Mouse (Mus musculus) hindbrain, embryonic 10.5 days (tissue): ENCODE results near the gene Sipa1l1. TPM values are rescaled to one million over a fixed set of nuclear protein-coding genes. Genes with fewer than 3 reads are reported as not detected.

ENCODE experiments used
- DNase-seq: peaks from one replicate; pipeline ENCODE4 v3.0.0-alpha.2; 2017; ENCODE audit warnings: low spot score
- H3K27ac ChIP-seq: fragments of 300-500 bp; sonication (generic); 2 replicates; pipeline ENCODE4 v1.5.1; 2016; ENCODE audit warnings: mild to moderate bottlenecking, moderate library complexity
- H3K27me3 ChIP-seq: fragments of 300-500 bp; sonication (generic); 2 replicates; pipeline ENCODE4 v1.6.1; 2016; ENCODE audit warnings: mild to moderate bottlenecking; ENCODE audit not compliant: poor library complexity, insufficient read depth, severe bottlenecking
- H3K36me3 ChIP-seq: fragments of 300-500 bp; sonication (generic); 2 replicates; pipeline ENCODE4 v1.6.1; 2016; ENCODE audit warnings: mild to moderate bottlenecking, moderate library complexity
- H3K4me1 ChIP-seq: fragments of 300-500 bp; sonication (generic); replicated peaks from 2 replicates; pipeline ENCODE4 v1.6.1; 2016; ENCODE audit warnings: mild to moderate bottlenecking
- H3K4me3 ChIP-seq: fragments of 300-500 bp; sonication (generic); 2 replicates; pipeline ENCODE4 v1.5.1; 2016; ENCODE audit warnings: mild to moderate bottlenecking, moderate library complexity
- H3K9me3 ChIP-seq: fragments of 300-500 bp; sonication (generic); 2 replicates; pipeline ENCODE4 v1.6.1; 2016; ENCODE audit warnings: mild to moderate bottlenecking, moderate library complexity
- WGBS: fragments of 180-500 bp; shearing (Covaris S2); methylation state at CpG from one replicate; pipeline ENCODE4 v1.1.7; 2016; 5-methylcytosine and 5-hydroxymethylcytosine counted together
- polyA plus RNA-seq: library from polyadenylated mRNA; unstranded; fragments of >200 nt; fragmentation: Nextera tagmentation; extraction: Ambion mirVana; gene quantifications from 2 replicates; pipeline ENCODE4 v1.2.1, GENCODE M21; 2016

The Sipa1l1 gene
- 26.0 and 30.2 TPM in 2 replicates for polyA plus RNA-seq

GRCm38 (mm10) chr12:82168820-82169533 is at the start of gene Sipa1l1:
Gene Sipa1l1 (plus strand): TSS chr12:82169320.
- WGBS: under 1% methylated on average over 43 of the region's 43 CpGs
- peaks cover 56% of the 10 kb centered on the region for H3K4me1 ChIP-seq

GRCm38 (mm10) chr12:82121947-82122346 is 47.2 kb upstream of the Sipa1l1 start:
- no peak for DNase-seq
- Histone ChIP-seq H3K4me3 (no peak overlapping the region), H3K4me1 (peaks cover 18% of the 10 kb centered on the region), H3K36me3 (no peaks in the 10 kb centered on the region), H3K27ac (no peak overlapping the region), H3K9me3 (no peaks in the 10 kb centered on the region), H3K27me3 (no peaks in the 10 kb centered on the region)
- WGBS: 80% methylated on average over 10 of the region's 10 CpGs

More at GRCm38 (mm10) chr12:82168820-82169533, at the start of gene Sipa1l1:
- no peaks in the 10 kb centered on the region for H3K27me3 ChIP-seq
- peak within 1 kb of the TSS; percentile 96 for H3K4me3 ChIP-seq
- H3K9me3 ChIP-seq: no peaks in the 10 kb centered on the region
- DNase-seq: peak; percentile 98
- no peaks in the 10 kb centered on the region for H3K36me3 ChIP-seq
- H3K27ac ChIP-seq: peak within 1 kb of the TSS; percentile 100

- Histone ChIP-seq H3K9me3 (no peaks in the 10 kb centered on the region), H3K4me3 (no peak overlapping the region), H3K4me1 (peaks cover 18% of the 10 kb centered on the region), H3K27ac (no peak overlapping the region; the same call in 1 of the 2 replicates), H3K27me3 (no peaks in the 10 kb centered on the region), H3K36me3 (no peaks in the 10 kb centered on the region)
- WGBS: 31% methylated on average over 22 of the region's 22 CpGs
- peak; percentile 10 for DNase-seq
Measured at GRCm38 (mm10) chr12:82122450-82123249, 46.5 kb upstream of the Sipa1l1 start.

GRCm38 (mm10) chr12:82126796-82127195 is 42.3 kb upstream of the Sipa1l1 start:
- Histone ChIP-seq H3K27me3 (no peaks in the 10 kb centered on the region), H3K36me3 (no peaks in the 10 kb centered on the region), H3K27ac (no peak overlapping the region), H3K4me1 (peaks cover 13% of the 10 kb centered on the region), H3K9me3 (no peaks in the 10 kb centered on the region), H3K4me3 (no peak overlapping the region)
- 74% methylated on average over 3 of the region's 3 CpGs for WGBS
- no peak for DNase-seq

GRCm38 (mm10) chr12:82139234-82140166 is 29.6 kb upstream of the Sipa1l1 start:
- no peaks in the 10 kb centered on the region for H3K36me3 ChIP-seq
- no peaks in the 10 kb centered on the region for H3K4me1 ChIP-seq
- no peaks in the 10 kb centered on the region for H3K9me3 ChIP-seq
- H3K27me3 ChIP-seq: no peaks in the 10 kb centered on the region
- no peak for DNase-seq
- 93% methylated on average over 17 of the region's 17 CpGs for whole genome bisulfite sequencing
- no peak overlapping the region for H3K27ac ChIP-seq
- no peak overlapping the region for H3K4me3 ChIP-seq

- no peak for DNase-seq
- Histone ChIP-seq H3K9me3 (no peaks in the 10 kb centered on the region), H3K4me1 (peaks cover 27% of the 10 kb centered on the region), H3K27ac (no peak overlapping the region), H3K4me3 (no peak overlapping the region), H3K27me3 (no peaks in the 10 kb centered on the region), H3K36me3 (no peaks in the 10 kb centered on the region)
- 93% methylated on average over 3 of the region's 3 CpGs for WGBS
Measured at GRCm38 (mm10) chr12:82143371-82143770, 25.7 kb upstream of the Sipa1l1 start.

GRCm38 (mm10) chr12:82145173-82145572 is 23.9 kb upstream of the Sipa1l1 start:
- H3K27me3 ChIP-seq: no peaks in the 10 kb centered on the region
- H3K4me3 ChIP-seq: no peak overlapping the region
- no peak for DNase-seq
- H3K4me1 ChIP-seq: peaks cover 27% of the 10 kb centered on the region
- no peaks in the 10 kb centered on the region for H3K9me3 ChIP-seq
- H3K36me3 ChIP-seq: no peaks in the 10 kb centered on the region
- H3K27ac ChIP-seq: no peak overlapping the region

- H3K4me3 ChIP-seq: no peak overlapping the region
Measured at GRCm38 (mm10) chr12:82147021-82147693, 22.0 kb upstream of the Sipa1l1 start.

GRCm38 (mm10) chr12:82148328-82148930 is 20.7 kb upstream of the Sipa1l1 start:
- no peaks in the 10 kb centered on the region for H3K36me3 ChIP-seq
- no peak overlapping the region for H3K4me3 ChIP-seq
- no peaks in the 10 kb centered on the region for H3K9me3 ChIP-seq
- peak overlapping the region; percentile 62; the same call in 1 of the 2 replicates for H3K27ac ChIP-seq
- no peaks in the 10 kb centered on the region for H3K27me3 ChIP-seq
- DNase-seq: no peak
- peaks cover 29% of the 10 kb centered on the region for H3K4me1 ChIP-seq
- WGBS: 78% methylated on average over 8 of the region's 8 CpGs

More at GRCm38 (mm10) chr12:82147021-82147693, 22.0 kb upstream of the Sipa1l1 start:
- peaks cover 29% of the 10 kb centered on the region for H3K4me1 ChIP-seq
- 43% methylated on average over 12 of the region's 12 CpGs for WGBS
- peak overlapping the region; percentile 79 for H3K27ac ChIP-seq
- no peaks in the 10 kb centered on the region for H3K9me3 ChIP-seq
- no peaks in the 10 kb centered on the region for H3K36me3 ChIP-seq
- no peaks in the 10 kb centered on the region for H3K27me3 ChIP-seq
- peak; percentile 19 for DNase-seq

GRCm38 (mm10) chr12:82151019-82151418 is 18.1 kb upstream of the Sipa1l1 start:
- H3K9me3 ChIP-seq: no peaks in the 10 kb centered on the region
- 82% methylated on average over 2 of the region's 2 CpGs for WGBS
- H3K27ac ChIP-seq: no peak overlapping the region

GRCm38 (mm10) chr12:82154527-82154926 is 14.6 kb upstream of the Sipa1l1 start:
- WGBS: 86% methylated on average over 4 of the region's 4 CpGs
- Histone ChIP-seq H3K4me1 (0 out of 2 replicates have a peak, but pooled peaks cover 3% of the 10 kb centered on the region), H3K9me3 (no peaks in the 10 kb centered on the region), H3K36me3 (no peaks in the 10 kb centered on the region), H3K4me3 (no peak overlapping the region), H3K27me3 (no peaks in the 10 kb centered on the region), H3K27ac (no peak overlapping the region)
- DNase-seq: no peak

More at GRCm38 (mm10) chr12:82151019-82151418, 18.1 kb upstream of the Sipa1l1 start:
- Histone ChIP-seq H3K27me3 (no peaks in the 10 kb centered on the region), H3K4me3 (no peak overlapping the region), H3K4me1 (peaks cover 24% of the 10 kb centered on the region), H3K36me3 (no peaks in the 10 kb centered on the region)
- no peak for DNase-seq
